Mouse (Mus musculus): ENCODE data around the gene Dlg2. TPM values are rescaled to one million over a fixed set of nuclear protein-coding genes. Genes with fewer than 3 reads are reported as not detected.

Dlg2 gene
- polyA plus RNA-seq, 1 experiment from 2014 or later: 0.87 TPM

- DNase-seq (ENCODE audit: low spot score) (no peak), ATAC-seq (replicated peaks; ENCODE audit: low FRiP score, low read depth) (no peak)
- Histone ChIP-seq H3K9me3 (replicated peaks; ENCODE audit: low read length) (no peaks in the 10 kb centered on the region), H3K9ac (ENCODE audit: low read depth, low read length) (no peak overlapping the region), H3K4me1 (replicated peaks; ENCODE audit: insufficient read depth, low read length) (no peaks in the 10 kb centered on the region), H3K4me2 (ENCODE audit: low read length) (no peak overlapping the region), H3K27ac (no peak overlapping the region), H3K36me3 (ENCODE audit: insufficient read depth, low read length) (no peaks in the 10 kb centered on the region), H3K4me3 (replicated peaks; ENCODE audit: low read depth, low read length) (no peak overlapping the region), H3K27me3 (ENCODE audit: insufficient read depth, low read length) (no peaks in the 10 kb centered on the region)
- 66% methylated on average over 4 of the region's 4 CpGs for WGBS
- TF ChIP-seq CTCF (IDR thresholded peaks at IDR 0.05; ENCODE audit: low read depth): no peak
These were observed 1924.7 kb downstream of the Dlg2 start for GRCm38 (mm10) chr7:92401001-92401688.

- Histone ChIP-seq H3K9ac (ENCODE audit: low read depth, low read length) (no peak overlapping the region), H3K4me1 (replicated peaks; ENCODE audit: insufficient read depth, low read length) (no peaks in the 10 kb centered on the region), H3K4me3 (replicated peaks; ENCODE audit: low read depth, low read length) (no peak overlapping the region), H3K27me3 (ENCODE audit: insufficient read depth, low read length) (no peaks in the 10 kb centered on the region), H3K36me3 (ENCODE audit: insufficient read depth, low read length) (no peaks in the 10 kb centered on the region), H3K27ac (no peak overlapping the region), H3K9me3 (replicated peaks; ENCODE audit: low read length) (no peaks in the 10 kb centered on the region), H3K4me2 (ENCODE audit: low read length) (no peak overlapping the region)
- DNase-seq (ENCODE audit: low spot score) (no peak), ATAC-seq (replicated peaks; ENCODE audit: low FRiP score, low read depth) (no peak)
- no peak for TF ChIP-seq CTCF (IDR thresholded peaks at IDR 0.05; ENCODE audit: low read depth)
- 70% methylated on average over 5 of the region's 5 CpGs for WGBS
These were observed 1932.0 kb downstream of the Dlg2 start for GRCm38 (mm10) chr7:92408479-92408878.

GRCm38 (mm10) chr7:92420474-92420873 lies 1944.0 kb downstream of the Dlg2 start:
- H3K9me3 ChIP-seq (replicated peaks; ENCODE audit: low read length): no peaks in the 10 kb centered on the region
- no peak for TF ChIP-seq CTCF (IDR thresholded peaks at IDR 0.05; ENCODE audit: low read depth)
- ATAC-seq (replicated peaks; ENCODE audit: low FRiP score, low read depth) (no peak), DNase-seq (ENCODE audit: low spot score) (no peak)
- H3K4me3 ChIP-seq (replicated peaks; ENCODE audit: low read depth, low read length): no peak overlapping the region
- H3K27ac ChIP-seq: no peak overlapping the region
- H3K4me2 ChIP-seq (ENCODE audit: low read length): no peak overlapping the region
- H3K9ac ChIP-seq (ENCODE audit: low read depth, low read length): no peak overlapping the region
- 79% methylated on average over 10 of the region's 10 CpGs for WGBS
- no peaks in the 10 kb centered on the region for H3K36me3 ChIP-seq (ENCODE audit: insufficient read depth, low read length)
- no peaks in the 10 kb centered on the region for H3K4me1 ChIP-seq (replicated peaks; ENCODE audit: insufficient read depth, low read length)
- no peaks in the 10 kb centered on the region for H3K27me3 ChIP-seq (ENCODE audit: insufficient read depth, low read length)

DNA sequence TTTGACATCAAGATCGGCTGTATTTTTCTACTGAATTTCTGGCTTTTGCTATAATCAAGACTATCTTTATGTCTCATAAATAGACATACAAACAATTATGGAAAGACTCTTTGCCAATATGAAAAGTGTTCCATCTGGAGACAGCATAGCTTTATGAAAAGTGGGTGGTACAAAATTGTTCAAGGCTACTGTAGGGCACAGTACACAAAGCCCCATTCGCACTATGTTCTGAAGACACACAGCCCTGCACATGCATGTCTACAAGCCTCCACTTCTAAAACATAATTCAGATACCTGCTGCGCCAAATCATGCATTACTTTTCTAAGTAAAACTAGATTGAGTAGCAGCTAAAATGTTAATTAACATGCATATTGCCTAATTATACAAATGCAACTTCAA lies 1946.5 kb downstream of the Dlg2 start:
- Histone ChIP-seq H3K9ac (ENCODE audit: low read depth, low read length) (no peak overlapping the region), H3K4me1 (replicated peaks; ENCODE audit: insufficient read depth, low read length) (no peaks in the 10 kb centered on the region), H3K4me3 (replicated peaks; ENCODE audit: low read depth, low read length) (no peak overlapping the region), H3K27ac (no peak overlapping the region), H3K9me3 (replicated peaks; ENCODE audit: low read length) (no peaks in the 10 kb centered on the region), H3K27me3 (ENCODE audit: insufficient read depth, low read length) (no peaks in the 10 kb centered on the region), H3K36me3 (ENCODE audit: insufficient read depth, low read length) (no peaks in the 10 kb centered on the region), H3K4me2 (ENCODE audit: low read length) (no peak overlapping the region)
- TF ChIP-seq CTCF (IDR thresholded peaks at IDR 0.05; ENCODE audit: low read depth): no peak
- no peak for ATAC-seq (replicated peaks; ENCODE audit: low FRiP score, low read depth)
- no peak for DNase-seq (ENCODE audit: low spot score)
- WGBS: 96% methylated on average over 3 of the region's 3 CpGs

DNA sequence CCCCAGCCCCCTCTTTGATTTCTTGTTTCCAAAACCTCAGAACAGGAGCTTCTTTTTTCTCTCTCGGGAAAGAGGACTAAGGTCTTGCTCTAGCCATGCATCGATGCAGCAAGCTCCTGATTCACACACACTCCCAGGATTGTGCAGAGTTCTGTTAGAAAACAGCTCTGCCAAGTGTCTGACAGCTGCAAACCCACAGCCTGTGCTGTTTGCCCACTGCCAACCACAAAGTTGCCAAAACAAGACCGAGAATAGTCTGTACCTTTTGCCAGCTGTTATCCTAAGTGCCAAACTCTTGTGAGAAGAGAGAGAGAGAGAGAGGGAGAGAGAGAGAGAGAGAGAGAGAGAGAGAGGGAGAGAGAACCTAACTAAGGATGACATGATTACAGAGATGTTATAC lies 1948.2 kb downstream of the Dlg2 start:
- Histone ChIP-seq H3K27me3 (ENCODE audit: insufficient read depth, low read length) (no peaks in the 10 kb centered on the region), H3K27ac (no peak overlapping the region), H3K4me1 (replicated peaks; ENCODE audit: insufficient read depth, low read length) (no peaks in the 10 kb centered on the region), H3K4me2 (ENCODE audit: low read length) (no peak overlapping the region), H3K4me3 (replicated peaks; ENCODE audit: low read depth, low read length) (no peak overlapping the region), H3K9me3 (replicated peaks; ENCODE audit: low read length) (no peaks in the 10 kb centered on the region), H3K36me3 (ENCODE audit: insufficient read depth, low read length) (no peaks in the 10 kb centered on the region), H3K9ac (ENCODE audit: low read depth, low read length) (no peak overlapping the region)
- ATAC-seq (replicated peaks; ENCODE audit: low FRiP score, low read depth): no peak
- no peak for DNase-seq (ENCODE audit: low spot score)
- TF ChIP-seq CTCF (IDR thresholded peaks at IDR 0.05; ENCODE audit: low read depth): no peak
- 74% methylated on average over 3 of the region's 3 CpGs for WGBS

DNA sequence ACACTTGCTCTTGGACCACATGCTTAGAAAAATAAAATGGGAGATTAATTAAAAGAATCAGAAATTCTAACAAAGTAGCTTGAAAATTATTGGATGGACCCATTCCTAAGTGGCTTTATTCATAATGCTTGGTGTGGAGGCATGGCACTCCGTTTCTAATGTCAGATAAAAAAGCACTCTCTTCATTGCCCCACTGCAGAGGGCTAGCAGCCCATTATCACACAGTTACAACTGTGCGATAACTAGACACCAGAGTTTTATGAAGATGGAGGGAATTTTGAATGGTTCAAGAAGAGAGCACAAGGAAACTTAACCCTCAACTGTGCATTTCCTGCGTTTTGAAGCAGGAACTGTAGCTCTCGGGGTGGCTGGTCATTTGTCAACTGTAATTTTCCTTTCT lies 1950.8 kb downstream of the Dlg2 start:
- no peak overlapping the region for H3K4me2 ChIP-seq (ENCODE audit: low read length)
- DNase-seq (ENCODE audit: low spot score): no peak
- H3K36me3 ChIP-seq (ENCODE audit: insufficient read depth, low read length): no peaks in the 10 kb centered on the region
- no peaks in the 10 kb centered on the region for H3K27me3 ChIP-seq (ENCODE audit: insufficient read depth, low read length)
- 51% methylated on average over 4 of the region's 4 CpGs for WGBS
- no peaks in the 10 kb centered on the region for H3K4me1 ChIP-seq (replicated peaks; ENCODE audit: insufficient read depth, low read length)
- no peak overlapping the region for H3K27ac ChIP-seq
- TF ChIP-seq CTCF (IDR thresholded peaks at IDR 0.05; ENCODE audit: low read depth): no peak
- no peak overlapping the region for H3K9ac ChIP-seq (ENCODE audit: low read depth, low read length)
- no peak overlapping the region for H3K4me3 ChIP-seq (replicated peaks; ENCODE audit: low read depth, low read length)
- no peak for ATAC-seq (replicated peaks; ENCODE audit: low FRiP score, low read depth)
- no peaks in the 10 kb centered on the region for H3K9me3 ChIP-seq (replicated peaks; ENCODE audit: low read length)

DNA sequence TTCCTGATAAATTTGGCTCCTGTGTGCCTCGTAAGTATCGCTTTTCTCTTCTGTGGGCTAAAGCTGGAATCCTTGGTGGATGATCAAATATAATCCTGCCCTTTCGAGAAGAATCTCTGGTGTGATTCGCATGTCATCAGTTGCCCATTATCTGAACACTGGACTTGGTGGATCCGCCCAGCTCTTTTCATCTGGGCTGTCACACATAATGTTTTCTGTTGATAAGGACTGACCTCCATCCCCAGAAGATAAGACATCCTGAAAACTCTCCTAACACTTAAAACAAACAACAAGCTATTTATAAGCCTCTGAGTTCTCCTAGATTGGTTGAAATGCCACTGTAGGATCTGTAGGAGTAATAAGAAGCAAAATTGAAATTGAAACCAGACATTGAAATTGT lies 1952.2 kb downstream of the Dlg2 start:
- Histone ChIP-seq H3K9me3 (replicated peaks; ENCODE audit: low read length) (no peaks in the 10 kb centered on the region), H3K27me3 (ENCODE audit: insufficient read depth, low read length) (no peaks in the 10 kb centered on the region), H3K4me3 (replicated peaks; ENCODE audit: low read depth, low read length) (no peak overlapping the region), H3K9ac (ENCODE audit: low read depth, low read length) (no peak overlapping the region), H3K27ac (no peak overlapping the region), H3K4me1 (replicated peaks; ENCODE audit: insufficient read depth, low read length) (no peaks in the 10 kb centered on the region), H3K36me3 (ENCODE audit: insufficient read depth, low read length) (no peaks in the 10 kb centered on the region), H3K4me2 (ENCODE audit: low read length) (no peak overlapping the region)
- TF ChIP-seq CTCF (IDR thresholded peaks at IDR 0.05; ENCODE audit: low read depth): no peak
- ATAC-seq (replicated peaks; ENCODE audit: low FRiP score, low read depth): no peak
- 84% methylated on average over 5 of the region's 5 CpGs for WGBS
- no peak for DNase-seq (ENCODE audit: low spot score)
